ENCODE assay signal across 15 mouse cellular contexts in genomic region chr7:90173778-90174177, GRCm38 (mm10).
"Had no signal": no experiment of that assay in that cellular context is flagged by ENCODE, and none has a peak within 500 bp of the region (broad histone marks: within the 10 kb centered on the region; RNA-seq: fewer than 3 reads in every experiment).

No protein-coding gene starts in this region.

- H3K27me3 ChIP-seq: liver, embryonic 12.5 days; midbrain, embryonic 12.5 days; neural tube, embryonic 12.5 days had no signal

- H3K4me1 ChIP-seq: liver, embryonic 12.5 days; midbrain, embryonic 10.5 days; midbrain, embryonic 12.5 days; neural tube, embryonic 12.5 days had no signal

- DNase-seq: lung, adult 18-20 months; lung, embryonic 14.5 days; lung, postnatal 10 days; lung, postnatal 4 days; midbrain, embryonic 14.5 days; retina, postnatal 1 day; right cerebral cortex, postnatal 14 days; thymus, adult 18-20 months; thymus, postnatal 14 days; thymus, postnatal 36 days had no signal

- H3K4me3 ChIP-seq: liver, embryonic 12.5 days; midbrain, embryonic 10.5 days; midbrain, embryonic 12.5 days; neural tube, embryonic 12.5 days had no signal

- H3K9me3 ChIP-seq: liver, embryonic 12.5 days; midbrain, embryonic 10.5 days; midbrain, embryonic 12.5 days; neural tube, embryonic 12.5 days had no signal

- H3K9ac ChIP-seq: liver, embryonic 12.5 days; liver, embryonic 14.5 days; lung, embryonic 14.5 days; midbrain, embryonic 12.5 days; neural tube, embryonic 12.5 days had no signal

- H3K27ac ChIP-seq: liver, embryonic 12.5 days; liver, embryonic 14.5 days; midbrain, embryonic 10.5 days; midbrain, embryonic 12.5 days; neural tube, embryonic 12.5 days had no signal

- H3K4me2 ChIP-seq: liver, embryonic 12.5 days; lung, embryonic 14.5 days; midbrain, embryonic 12.5 days; neural tube, embryonic 12.5 days had no signal
